In the genomic region with DNA sequence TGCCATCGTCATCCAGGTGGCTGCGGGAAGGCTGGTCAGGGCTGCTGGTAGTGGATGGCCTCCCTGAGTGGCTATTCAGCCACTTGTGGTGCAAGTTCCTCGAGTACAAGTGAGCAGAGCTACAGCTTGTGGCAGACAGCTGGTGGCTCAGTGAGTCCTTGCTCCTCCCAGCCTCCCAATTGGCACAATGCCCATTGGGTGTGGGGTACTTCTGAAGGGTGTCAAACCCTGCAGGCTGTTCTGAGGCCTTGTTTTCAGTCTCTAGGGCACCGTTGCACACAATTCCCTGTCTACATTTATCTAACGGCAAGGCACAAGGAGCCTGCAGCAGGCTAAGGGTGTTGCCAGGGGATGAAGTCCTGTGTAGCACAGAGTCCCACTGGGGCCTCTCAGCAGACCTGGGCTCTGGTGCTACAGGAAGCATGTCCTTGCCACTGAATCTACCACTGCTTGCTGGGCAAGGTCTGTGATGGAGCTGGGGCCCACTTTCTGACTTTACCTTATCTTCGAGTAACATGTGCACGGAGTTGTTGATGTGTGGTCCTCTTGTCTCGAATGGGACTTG, we compare ENCODE assay signal across 8 mouse cellular contexts. TPM values are rescaled to one million over a fixed set of nuclear protein-coding genes. Genes with fewer than 3 reads are reported as not detected.
DNase-seq lines count a peak whose midpoint lies in the region; ATAC-seq lines count a peak whose summit lies in the region.

No protein-coding gene starts in this region.

- peaks cover 2 to 5% of the 10 kb centered on the region in 2 experiments; a peak in 1 of 4 replicates for H3K4me1 ChIP-seq in heart, embryonic 14.5 days (ENCODE audit: control insufficient read depth in 2 of 2, insufficient read depth in 2 of 2, low read length in 2 of 2)

- peaks cover 100% of the 10 kb centered on the region for H3K36me3 ChIP-seq in heart, embryonic 14.5 days (ENCODE audit: control insufficient read depth, insufficient read depth, low read length)

- no peak overlapping the region for H3K4me2 ChIP-seq in heart, embryonic 14.5 days (ENCODE audit: low read length)

- DNase-seq in left cerebral cortex, postnatal 4 days = peak; percentile 76
- DNase-seq in left cerebral cortex, adult 18-20 months (ENCODE audit: low spot score in 2 of 2) = no peak
- DNase-seq in cerebellum, adult 11-12 months = peak; percentile 53
- peak; percentile 59 for DNase-seq in lung, postnatal 14 days
- no peak for DNase-seq in yolk sac, embryonic 10.5 days (ENCODE audit: low spot score)
- no peak for DNase-seq in kidney, postnatal 25 days

- intact Hi-C loops in left cerebral cortex, postnatal 4 days (cut with DNase I) = no loop called here

- 51% methylated on average over 8 of the region's 8 CpGs for WGBS in heart, embryonic 14.5 days

- H3K27ac ChIP-seq in heart, embryonic 14.5 days (replicated peaks in 1 of 2; ENCODE audit: control insufficient read depth in 1 of 2, insufficient read depth in 1 of 2, low read depth in 2 of 2, low read length in 2 of 2) = no peak overlapping the region; a peak in 1 of 4 replicates

- ATAC-seq in heart, embryonic 14.5 days (ENCODE audit: insufficient number of reproducible peaks, insufficient read depth, low FRiP score, low read depth) = no peak
- no peak for ATAC-seq in inflammation-experienced regulatory T-cells, adult 6 months

- H3K4me3 ChIP-seq in heart, embryonic 14.5 days (ENCODE audit: control insufficient read depth in 1 of 2, insufficient read depth in 1 of 2, low read depth in 1 of 2, low read length in 2 of 2) = no peak overlapping the region

- H3K9me3 ChIP-seq in heart, embryonic 14.5 days (ENCODE audit: control insufficient read depth, low read length) = no peaks in the 10 kb centered on the region

- peak overlapping the region; percentile 7; the same call in 1 of the 2 replicates for H3K9ac ChIP-seq in heart, embryonic 14.5 days (ENCODE audit: low read length)

- H3K27me3 ChIP-seq in heart, embryonic 14.5 days (ENCODE audit: control insufficient read depth, insufficient read depth, low read length) = no peaks in the 10 kb centered on the region

RNA-seq across cellular contexts. Expression of a gene that starts 46.6 kb away (rescaled TPM):
- not detected for total RNA-seq in left cerebral cortex, postnatal 4 days (2021)
- not detected for total RNA-seq in left cerebral cortex, adult 18-20 months (2021)
- polyA plus RNA-seq in heart, embryonic 14.5 days (2014; fragmentation: Nextera tagmentation; extraction: Ambion mirVana) = 0.38 TPM in 1 of 2 replicates, not detected in the other
- 1 to 10 TPM in 1 of 3 experiments, under 1 TPM in 2; 0.47 to 2.1 (median 0.60) TPM for polyA plus RNA-seq in inflammation-experienced regulatory T-cells, adult 6 months (2017; shearing (Covaris generic))

Comparison
In these comparisons a context has a peak if more than half of its experiments do, and no peak if none do; other contexts are left out.
1. DNase-seq: peak in left cerebral cortex, postnatal 4 days (single experiment), cerebellum, adult 11-12 months (single experiment) and lung, postnatal 14 days (single experiment); none in left cerebral cortex, adult 18-20 months (0 of 2), yolk sac, embryonic 10.5 days (single experiment) and kidney, postnatal 25 days (0 of 2).